Mouse (Mus musculus) intestine, postnatal 0 days (tissue): ENCODE data around the gene Zmynd8. TPM values are rescaled to one million over a fixed set of nuclear protein-coding genes. Genes with fewer than 3 reads are reported as not detected.

ENCODE experiments used
- ATAC-seq: fragments of 200-750 bp; cut with Nextera tagmentation; 2 replicates; pipeline ENCODE4 v1.8.0; 2017; ENCODE audit warnings: mild to moderate bottlenecking, moderate TSS enrichment, moderate library complexity
- H3K27ac ChIP-seq: fragments of 300-500 bp; sonication (generic); 2 replicates; pipeline ENCODE4 v1.5.1; 2014; ENCODE audit warnings: mild to moderate bottlenecking, low read depth, low read length, moderate library complexity
- H3K27me3 ChIP-seq: fragments of 300-500 bp; sonication (generic); replicated peaks from 2 replicates; pipeline ENCODE4 v1.6.1; 2014; ENCODE audit warnings: low read length, mixed read lengths; ENCODE audit not compliant: control insufficient read depth, insufficient read depth
- H3K36me3 ChIP-seq: fragments of 300-500 bp; sonication (generic); 2 replicates; pipeline ENCODE4 v1.6.1; 2014; ENCODE audit warnings: mild to moderate bottlenecking, moderate library complexity; ENCODE audit not compliant: control insufficient read depth, insufficient read depth
- H3K4me1 ChIP-seq: fragments of 300-500 bp; sonication (generic); replicated peaks from 2 replicates; pipeline ENCODE4 v1.6.1; 2014; ENCODE audit warnings: antibody characterized with exemption, low read length, mixed read lengths; ENCODE audit not compliant: control insufficient read depth, insufficient read depth
- H3K4me2 ChIP-seq: fragments of 300-500 bp; sonication (generic); replicated peaks from 2 replicates; pipeline ENCODE4 v1.6.1; 2014; ENCODE audit warnings: low read depth, mild to moderate bottlenecking, moderate library complexity
- H3K4me3 ChIP-seq: fragments of 300-500 bp; sonication (generic); 2 replicates; pipeline ENCODE4 v1.5.1; 2014; ENCODE audit warnings: low read depth, low read length
- H3K9ac ChIP-seq: fragments of 300-500 bp; sonication (generic); 2 replicates; pipeline ENCODE4 v1.6.1; 2014; ENCODE audit warnings: mild to moderate bottlenecking, low read depth, low read length
- H3K9me3 ChIP-seq: fragments of 300-500 bp; sonication (generic); 2 replicates; pipeline ENCODE4 v1.6.1; 2016; ENCODE audit warnings: mixed run types; ENCODE audit not compliant: control insufficient read depth
- CTCF ChIP-seq: sonication (generic); IDR thresholded peaks from 2 replicates; pipeline ENCODE4 v1.5.1; 2016; ENCODE audit warnings: low read depth, mild to moderate bottlenecking, control low read depth, antibody characterized with exemption, moderate library complexity
- WGBS: fragments of 180-500 bp; shearing (Covaris S2); extraction: QIAGEN DNeasy Blood & Tissue Kit; methylation state at CpG from one replicate; pipeline ENCODE4 v1.1.7; 2014; 5-methylcytosine and 5-hydroxymethylcytosine counted together
- polyA plus RNA-seq: library from polyadenylated mRNA; unstranded; fragments of >200 nt; fragmentation: Nextera tagmentation; extraction: Ambion mirVana; gene quantifications from 2 replicates; pipeline ENCODE4 v1.2.1, GENCODE M21; 2015

Zmynd8 gene
- polyA plus RNA-seq, 1 experiment from 2014 or later: 43.5 TPM

- Histone ChIP-seq H3K36me3 (no peaks in the 10 kb centered on the region; the same call in 1 of the 2 replicates), H3K27me3 (no peaks in the 10 kb centered on the region), H3K4me2 (no peak overlapping the region), H3K9me3 (no peaks in the 10 kb centered on the region), H3K27ac (no peak overlapping the region), H3K4me1 (no peaks in the 10 kb centered on the region), H3K4me3 (no peak overlapping the region), H3K9ac (no peak overlapping the region)
- TF ChIP-seq CTCF: no peak
- WGBS: 90% methylated on average over 16 of the region's 16 CpGs
- ATAC-seq: no peak
Measured at GRCm38 (mm10) chr2:165927705-165928104, 28.9 kb upstream of the Zmynd8 start.

GRCm38 (mm10) chr2:165926191-165926590, 27.4 kb upstream of the Zmynd8 start:
- no peak for TF ChIP-seq CTCF
- ATAC-seq: no peak
- WGBS: 88% methylated on average over 5 of the region's 5 CpGs
- no peak overlapping the region for H3K27ac ChIP-seq
- H3K36me3 ChIP-seq: no peaks in the 10 kb centered on the region; the same call in 1 of the 2 replicates
- no peak overlapping the region for H3K4me3 ChIP-seq
- H3K9me3 ChIP-seq: no peaks in the 10 kb centered on the region
- H3K9ac ChIP-seq: no peak overlapping the region
- no peaks in the 10 kb centered on the region for H3K27me3 ChIP-seq
- H3K4me1 ChIP-seq: no peaks in the 10 kb centered on the region
- no peak overlapping the region for H3K4me2 ChIP-seq

- ATAC-seq: no peak
- Histone ChIP-seq H3K36me3 (no peaks in the 10 kb centered on the region; the same call in 1 of the 2 replicates), H3K27me3 (no peaks in the 10 kb centered on the region), H3K4me1 (no peaks in the 10 kb centered on the region), H3K9me3 (no peaks in the 10 kb centered on the region), H3K4me3 (no peak overlapping the region), H3K4me2 (no peak overlapping the region), H3K27ac (no peak overlapping the region), H3K9ac (no peak overlapping the region)
- no peak for TF ChIP-seq CTCF
- WGBS: 57% methylated on average over 3 of the region's 3 CpGs
Measured at GRCm38 (mm10) chr2:165925144-165925543, 26.3 kb upstream of the Zmynd8 start.

GRCm38 (mm10) chr2:165924695-165925094, 25.9 kb upstream of the Zmynd8 start:
- no peaks in the 10 kb centered on the region; the same call in 1 of the 2 replicates for H3K36me3 ChIP-seq
- 56% methylated on average over 2 of the region's 2 CpGs for WGBS
- no peak overlapping the region for H3K9ac ChIP-seq
- no peak overlapping the region for H3K4me2 ChIP-seq
- no peak overlapping the region for H3K27ac ChIP-seq
- no peak for TF ChIP-seq CTCF
- H3K4me1 ChIP-seq: no peaks in the 10 kb centered on the region
- no peaks in the 10 kb centered on the region for H3K9me3 ChIP-seq
- H3K27me3 ChIP-seq: no peaks in the 10 kb centered on the region
- H3K4me3 ChIP-seq: no peak overlapping the region
- ATAC-seq: no peak

GRCm38 (mm10) chr2:165923715-165924114, 24.9 kb upstream of the Zmynd8 start:
- H3K9ac ChIP-seq: no peak overlapping the region
- H3K27ac ChIP-seq: no peak overlapping the region
- no peaks in the 10 kb centered on the region; the same call in 1 of the 2 replicates for H3K36me3 ChIP-seq
- no peak overlapping the region for H3K4me3 ChIP-seq
- H3K9me3 ChIP-seq: no peaks in the 10 kb centered on the region
- no peak for TF ChIP-seq CTCF
- WGBS: 89% methylated on average over 8 of the region's 8 CpGs
- no peak for ATAC-seq
- no peaks in the 10 kb centered on the region for H3K27me3 ChIP-seq
- no peaks in the 10 kb centered on the region for H3K4me1 ChIP-seq
- H3K4me2 ChIP-seq: no peak overlapping the region

GRCm38 (mm10) chr2:165922994-165923393, 24.2 kb upstream of the Zmynd8 start:
- no peak overlapping the region for H3K9ac ChIP-seq
- TF ChIP-seq CTCF: no peak
- no peaks in the 10 kb centered on the region for H3K9me3 ChIP-seq
- ATAC-seq: no peak
- H3K36me3 ChIP-seq: no peaks in the 10 kb centered on the region; the same call in 1 of the 2 replicates
- H3K4me3 ChIP-seq: no peak overlapping the region
- 63% methylated on average over 3 of the region's 3 CpGs for WGBS
- H3K27ac ChIP-seq: 0 out of 2 replicates have a peak overlapping the region, but pooled peaks have one; percentile 28
- H3K4me1 ChIP-seq: no peaks in the 10 kb centered on the region
- H3K4me2 ChIP-seq: no peak overlapping the region
- H3K27me3 ChIP-seq: no peaks in the 10 kb centered on the region
